Mouse (Mus musculus) right cerebral cortex, postnatal 4 days (tissue): ENCODE measurements around the gene Rrnad1.
A peak's percentile ranks its signal among the peaks of the same experiment; 100 is the strongest.

Experiments
- DNase-seq: peaks from one replicate; pipeline ENCODE4 v3.0.0-alpha.2; 2022

Rrnad1 gene

GRCm38 (mm10) chr3:87930078-87930795 lies at the start of gene Rrnad1, which contains the start of gene Isg20l2:
Rrnad1 (minus strand) TSS chr3:87930717.
Isg20l2 (plus strand) TSS chr3:87930314.
- peak; percentile 97 for DNase-seq

DNA sequence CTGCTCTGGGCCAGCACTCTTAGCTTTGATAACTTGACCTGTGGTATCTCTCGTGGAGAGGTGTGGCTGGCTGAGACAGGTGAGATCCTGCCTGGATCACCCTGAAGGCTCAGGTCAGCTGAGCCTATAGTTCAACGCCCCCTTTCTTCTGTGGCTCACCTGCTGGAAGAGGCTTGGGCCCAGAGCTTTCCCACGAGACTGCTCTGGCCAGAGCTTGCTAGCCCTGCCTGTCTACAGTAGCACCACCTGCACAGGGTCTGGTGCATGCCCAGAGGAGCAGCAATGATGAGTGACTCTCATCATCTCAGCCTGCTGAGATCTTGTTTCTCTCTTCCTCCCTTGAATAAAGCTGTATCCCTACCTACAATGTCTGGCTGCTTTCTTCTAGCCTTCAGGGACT lies 49.6 kb upstream of the Rrnad1 start:
- DNase-seq = no peak

DNA sequence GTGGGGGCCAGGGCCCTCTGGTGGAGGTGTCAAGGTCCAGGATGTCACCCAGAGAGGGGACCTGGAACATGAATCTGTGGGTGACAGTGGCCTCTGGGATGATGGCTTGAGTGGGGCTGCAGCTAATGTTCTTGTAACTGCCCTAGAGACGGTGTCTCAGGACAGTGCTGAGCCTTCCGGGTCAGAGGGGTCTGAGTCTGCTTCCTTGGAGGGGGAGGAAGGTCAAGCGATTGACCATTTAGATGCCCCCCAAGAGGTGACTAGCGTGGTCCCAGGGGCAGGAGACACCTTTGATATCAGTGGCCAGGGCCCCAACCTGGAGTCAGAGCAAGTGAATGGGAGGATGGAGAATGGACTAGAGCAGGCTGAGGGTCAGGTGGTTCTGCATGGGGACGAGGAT lies 49.0 kb upstream of the Rrnad1 start:
- DNase-seq = no peak

DNA sequence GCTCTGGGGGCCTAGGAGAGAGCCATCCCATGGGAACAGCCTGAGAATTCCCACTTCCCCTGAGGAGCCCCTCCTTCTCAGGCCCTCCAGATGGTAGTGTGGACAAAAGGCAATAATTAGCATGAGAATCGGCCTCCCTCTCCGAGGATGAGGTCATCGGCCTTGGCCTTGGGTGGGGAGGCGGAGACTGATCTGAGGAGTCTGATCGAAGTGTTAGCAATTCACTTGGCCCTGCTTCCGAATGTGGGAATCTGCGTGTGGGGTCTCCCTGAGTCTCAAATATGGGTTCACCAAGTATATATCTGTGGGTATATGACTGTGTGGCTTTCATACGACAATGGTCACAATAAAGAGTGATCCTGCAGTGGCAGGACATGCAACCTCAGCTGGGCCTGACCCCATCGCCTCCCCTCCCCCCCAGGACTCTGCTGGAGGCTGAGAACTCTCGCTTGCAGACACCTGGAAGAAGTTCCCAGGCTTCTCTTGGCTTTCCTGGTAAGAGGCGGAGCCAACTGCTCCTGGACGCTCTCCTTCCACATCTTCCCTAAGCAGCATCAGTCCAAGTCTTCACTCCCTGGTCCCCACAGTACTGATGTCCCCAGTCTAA lies 44.0 kb upstream of the Rrnad1 start:
- DNase-seq = no peak

DNA sequence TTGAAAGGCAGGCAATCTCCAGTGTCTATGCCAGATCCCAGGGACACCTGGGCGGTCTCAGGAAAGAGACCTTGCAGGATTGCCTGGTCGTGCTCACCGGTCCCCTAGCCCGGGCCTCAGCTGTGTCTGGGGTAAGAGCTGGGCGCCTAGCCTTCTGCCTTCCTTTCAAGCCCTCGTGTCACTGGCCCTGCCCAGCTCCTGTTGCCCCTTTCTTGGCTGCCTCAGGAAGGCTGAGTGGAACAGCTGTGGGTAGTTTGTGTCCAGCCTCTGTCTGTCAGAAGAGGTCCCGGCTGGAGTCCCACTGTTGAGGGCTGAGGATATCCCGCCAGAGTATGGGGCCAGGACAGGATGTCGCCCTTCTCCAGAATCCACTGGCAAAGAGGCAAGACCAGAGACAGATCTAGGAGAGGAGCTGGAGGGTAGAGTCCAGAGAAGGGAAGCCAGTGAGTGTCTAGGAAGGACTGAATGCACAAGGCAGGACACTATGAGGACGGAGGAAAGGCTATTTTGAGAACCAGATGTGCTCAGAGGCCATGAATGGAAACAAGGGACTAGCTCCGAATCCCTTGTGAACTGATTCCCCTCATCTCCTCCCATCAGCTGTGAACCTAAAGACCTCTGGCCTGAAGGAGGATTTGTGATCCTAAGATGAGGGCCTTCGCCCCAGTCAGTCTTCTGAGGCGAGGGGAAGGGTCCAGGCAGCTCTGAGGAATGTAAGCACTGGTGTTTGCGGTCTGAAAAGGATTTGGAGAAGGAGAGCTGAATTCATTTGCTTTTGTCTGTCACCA lies 43.3 kb upstream of the Rrnad1 start:
- no peak for DNase-seq

DNA sequence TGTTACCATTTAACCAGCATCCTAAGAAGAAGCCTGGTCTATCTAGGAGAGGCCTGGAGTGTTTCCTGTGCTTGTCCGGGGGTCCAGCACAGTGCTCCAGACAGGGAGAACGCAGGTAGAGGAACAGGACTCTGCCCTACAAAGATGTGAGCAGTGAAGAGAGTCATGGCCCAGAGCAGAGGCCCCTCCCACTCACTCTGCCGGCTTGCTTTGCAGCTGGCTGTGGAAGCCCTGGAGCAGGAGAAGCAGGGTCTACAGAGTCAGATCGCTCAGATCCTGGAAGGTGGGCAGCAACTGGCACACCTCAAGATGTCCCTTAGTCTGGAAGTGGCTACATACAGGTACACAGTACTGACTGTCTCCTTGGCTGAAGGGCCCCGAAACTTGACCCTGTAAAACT lies 42.3 kb upstream of the Rrnad1 start:
- DNase-seq = no peak

GRCm38 (mm10) chr3:87972203-87972664 lies 41.7 kb upstream of the Rrnad1 start:
- no peak for DNase-seq

DNA sequence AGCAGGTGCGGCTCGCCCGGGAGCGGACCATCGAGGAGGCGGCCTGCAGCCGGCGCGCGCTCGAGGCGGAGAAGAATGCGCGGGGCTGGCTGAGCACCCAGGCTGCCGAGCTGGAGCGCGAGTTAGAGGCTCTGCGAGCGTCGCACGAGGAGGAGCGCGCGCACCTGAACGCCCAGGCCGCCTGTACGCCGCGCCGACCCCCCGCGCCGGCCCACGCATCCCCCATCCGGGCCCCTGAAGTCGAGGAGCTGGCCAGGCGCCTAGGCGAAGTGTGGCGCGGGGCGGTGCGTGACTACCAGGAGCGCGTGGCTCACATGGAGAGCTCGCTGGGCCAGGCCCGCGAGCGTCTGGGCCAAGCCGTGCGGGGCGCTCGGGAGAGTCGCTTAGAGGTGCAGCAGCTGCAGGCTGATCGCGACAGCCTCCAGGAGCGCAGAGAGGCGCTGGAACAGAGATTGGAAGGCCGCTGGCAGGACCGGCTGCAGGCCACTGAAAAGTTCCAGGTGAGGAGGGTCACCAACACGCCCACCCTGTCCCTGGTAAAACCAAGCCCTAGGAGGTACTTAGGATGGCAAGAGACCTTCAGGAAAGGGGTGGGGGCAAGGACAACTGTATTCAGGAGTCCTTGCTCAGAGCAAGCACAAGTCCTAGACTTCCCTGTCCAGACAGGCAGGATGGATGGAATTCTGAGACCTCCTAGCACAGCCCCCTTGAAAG lies 41.1 kb upstream of the Rrnad1 start:
- DNase-seq = no peak

- DNase-seq = peak; percentile 55
These were observed 40.5 kb upstream of the Rrnad1 start, which contains the start of gene Nes for GRCm38 (mm10) chr3:87970939-87971488. Nes (plus strand) TSS chr3:87971078.

GRCm38 (mm10) chr3:87970184-87970938 lies 39.8 kb upstream of the Rrnad1 start:
- DNase-seq = peak; percentile 57

- peak; percentile 85 for DNase-seq
These were observed 30.2 kb upstream of the Rrnad1 start for GRCm38 (mm10) chr3:87960586-87961191.

DNA sequence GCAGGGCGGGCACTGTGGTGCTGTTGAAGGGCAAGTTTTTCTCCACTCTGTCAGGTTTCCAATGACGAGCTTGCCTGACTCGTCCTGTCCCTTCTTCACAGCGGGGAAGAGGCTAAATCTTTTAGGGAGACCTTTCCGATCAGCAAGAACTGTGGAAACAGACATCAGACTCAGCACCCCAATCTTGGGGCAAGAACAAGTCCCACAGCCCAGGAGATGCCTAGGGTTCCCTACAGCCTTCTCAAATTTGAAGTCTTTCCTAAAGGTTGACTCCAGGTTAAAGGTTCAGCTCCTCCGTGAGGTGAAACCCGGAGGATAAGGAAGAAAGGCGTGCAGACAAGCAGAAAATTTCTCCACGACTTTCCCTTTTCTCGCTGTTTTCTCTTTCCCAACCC lies 29.7 kb upstream of the Rrnad1 start:
- DNase-seq = no peak

- no peak for DNase-seq
These were observed 28.9 kb upstream of the Rrnad1 start for GRCm38 (mm10) chr3:87959371-87959770.

GRCm38 (mm10) chr3:87958967-87959366 lies 28.4 kb upstream of the Rrnad1 start:
- DNase-seq = no peak

GRCm38 (mm10) chr3:87958476-87958875 lies 28.0 kb upstream of the Rrnad1 start:
- DNase-seq = no peak

GRCm38 (mm10) chr3:87958056-87958455 lies 27.5 kb upstream of the Rrnad1 start:
- no peak for DNase-seq

DNA sequence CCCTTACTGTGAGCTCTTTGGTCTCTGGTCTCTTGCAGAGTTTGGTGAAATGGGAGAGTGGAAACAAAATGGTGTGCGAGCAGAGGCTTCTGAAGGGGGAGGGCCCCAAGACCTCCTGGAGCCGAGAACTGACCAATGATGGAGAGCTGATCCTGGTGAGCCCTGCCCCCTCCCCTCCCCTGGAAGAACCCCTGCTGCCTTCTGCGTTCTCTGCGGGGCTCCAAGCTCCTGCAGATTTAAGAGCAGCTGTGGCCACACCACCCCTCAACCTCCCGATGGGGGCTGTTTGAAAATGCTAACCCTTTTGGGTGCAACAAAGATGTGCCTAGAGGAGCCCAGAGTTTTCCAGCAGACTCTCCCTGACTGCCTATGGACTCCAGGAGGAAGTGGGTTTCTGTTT lies 21.9 kb upstream of the Rrnad1 start:
- no peak for DNase-seq

GRCm38 (mm10) chr3:87951946-87952345 lies 21.4 kb upstream of the Rrnad1 start:
- no peak for DNase-seq

DNA sequence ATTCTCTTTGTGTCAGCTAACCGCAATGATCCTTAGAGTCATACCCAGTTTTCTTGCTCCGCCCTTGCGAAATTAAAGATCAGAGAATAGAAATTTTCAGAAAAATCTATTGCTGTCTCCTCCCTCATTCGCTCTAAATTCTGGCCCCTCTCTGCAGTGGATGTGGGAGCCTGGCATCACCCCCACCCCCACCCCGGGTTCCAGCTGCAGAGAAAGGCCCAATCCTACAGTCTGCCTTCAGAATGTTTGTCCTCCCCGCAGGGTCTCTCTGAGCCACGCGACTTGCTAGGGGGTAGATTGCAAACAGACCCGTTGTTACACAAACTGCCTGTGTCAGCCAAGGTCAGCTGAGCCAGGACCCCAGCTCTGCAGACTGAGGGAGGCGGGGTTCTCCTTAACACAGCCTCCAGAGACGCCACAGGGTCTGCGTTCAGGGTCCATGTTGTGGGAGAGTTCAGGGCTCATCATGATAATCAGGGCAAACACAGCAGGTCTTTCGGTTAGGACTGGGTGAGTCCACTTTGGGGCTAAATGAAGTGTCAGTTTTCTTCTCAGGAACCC lies 19.5 kb upstream of the Rrnad1 start:
- DNase-seq = no peak

DNA sequence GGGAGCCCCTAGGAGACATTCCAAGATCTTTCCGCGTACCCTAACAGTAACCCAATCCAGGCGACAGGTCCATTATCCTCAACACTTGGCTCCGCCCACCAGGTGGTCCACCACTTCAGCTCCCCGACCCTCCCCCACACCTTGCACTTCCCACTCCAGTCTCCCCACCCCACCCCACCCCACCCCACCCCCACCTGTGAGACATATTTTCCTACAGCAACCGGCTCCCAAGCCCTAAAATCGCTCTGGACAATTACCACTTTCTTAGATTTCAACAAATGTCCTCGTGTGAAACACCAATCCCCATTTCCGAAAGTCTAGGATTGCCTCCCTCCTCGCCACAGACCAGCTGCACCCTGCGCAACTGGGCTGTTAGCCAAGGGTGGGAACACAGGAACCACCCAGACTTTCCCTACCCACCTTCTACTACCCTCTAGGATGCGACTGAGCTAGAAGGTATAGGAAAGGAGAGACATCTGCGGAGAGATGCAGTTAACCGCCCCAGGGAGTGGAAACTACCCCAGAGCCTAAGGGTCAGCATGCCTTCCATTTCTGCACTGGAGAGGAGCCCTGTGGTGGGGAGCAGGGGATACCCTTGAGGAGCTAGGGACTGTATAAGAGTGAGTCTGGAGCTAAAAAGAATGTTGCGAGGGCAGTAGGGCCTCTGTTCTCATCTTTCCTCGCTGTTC lies 18.9 kb upstream of the Rrnad1 start:
- no peak for DNase-seq
